Mouse (Mus musculus): ENCODE measurements around the gene Col16a1.

DNA sequence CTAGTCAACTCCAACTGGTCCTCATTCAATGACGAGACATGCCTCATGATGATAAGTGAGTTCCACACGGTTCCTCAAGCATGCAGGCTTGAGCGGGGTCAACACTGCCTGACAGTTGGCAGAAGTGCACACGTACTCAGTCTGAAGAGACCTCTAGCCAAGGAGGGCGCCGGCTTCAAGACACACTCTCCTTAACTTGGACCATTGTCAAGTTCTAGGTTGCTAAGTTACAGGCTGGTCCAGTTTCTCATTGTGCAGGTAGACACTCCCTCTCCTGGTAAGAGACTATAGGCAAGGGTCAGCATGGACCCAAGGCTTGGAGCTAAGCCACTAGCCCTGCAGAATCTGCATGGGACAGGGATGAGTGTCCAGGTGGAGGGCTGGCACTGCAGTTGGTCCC is 77.5 kb downstream of the Col16a1 start:
- TF ChIP-seq CTCF (IDR thresholded peaks at IDR 0.05; ENCODE audit: low read depth) (no peak), EP300 (optimal IDR thresholded peaks at IDR 0.05) (no peak)

Measured in stomach, postnatal 0 days (tissue).